Mouse (Mus musculus) monocyte, adult 5-6 weeks (primary cell): ENCODE measurements around the gene Fam227b. TPM values are rescaled to one million over a fixed set of nuclear protein-coding genes. Genes with fewer than 3 reads are reported as not detected.

Source experiments
- ATAC-seq: fragments of 153-309, 156-312 bp; replicated peaks from 2 replicates; pipeline ENCODE4 v1.8.0; 2017; ENCODE audit warnings: mild to moderate bottlenecking; ENCODE audit not compliant: low TSS enrichment, insufficient number of reproducible peaks, severe bottlenecking, poor library complexity, low FRiP score
- total RNA-seq: library from RNA; stranded (forward); fragments of 200-1000, 200-491, 200-594 nt; gene quantifications from 3 replicates; pipeline ENCODE4 v1.2.3, GENCODE M21; 2017

Fam227b gene
- total RNA-seq, 1 experiment from 2014 or later = 0.48 TPM

DNA sequence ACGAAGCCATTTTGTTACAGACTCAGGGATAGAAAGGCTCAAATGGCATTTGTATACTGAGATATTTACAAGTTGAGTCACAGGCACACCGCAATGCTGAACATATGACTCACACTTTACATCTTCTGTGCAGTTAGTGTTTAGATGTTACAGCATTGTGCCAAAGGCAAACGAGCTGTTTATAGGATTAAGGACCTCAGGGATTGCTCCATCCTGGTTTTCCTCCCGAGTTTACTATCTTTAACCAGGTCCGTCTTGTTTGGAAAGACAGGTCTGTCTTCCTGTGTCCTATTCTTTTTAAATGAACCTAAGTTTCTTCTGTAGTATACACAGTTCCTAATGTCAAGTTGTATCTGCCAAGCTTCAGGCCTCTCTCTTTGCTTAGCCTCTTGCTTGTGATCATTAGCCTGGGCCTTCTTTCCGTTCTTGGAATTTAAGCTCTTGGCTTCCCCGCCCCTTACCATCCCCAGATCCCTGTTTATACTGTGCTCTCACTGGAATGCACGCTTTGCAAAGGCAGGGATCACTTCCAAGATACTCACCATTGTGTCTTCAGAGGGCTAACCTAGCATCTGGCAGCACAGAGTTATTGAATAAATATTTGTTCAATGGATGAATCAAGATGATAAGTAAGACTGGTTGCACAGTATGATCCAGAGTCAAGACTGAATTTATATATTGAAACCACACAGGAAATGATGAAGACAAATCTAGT lies 120.5 kb downstream of the Fam227b start:
- ATAC-seq = no peak

DNA sequence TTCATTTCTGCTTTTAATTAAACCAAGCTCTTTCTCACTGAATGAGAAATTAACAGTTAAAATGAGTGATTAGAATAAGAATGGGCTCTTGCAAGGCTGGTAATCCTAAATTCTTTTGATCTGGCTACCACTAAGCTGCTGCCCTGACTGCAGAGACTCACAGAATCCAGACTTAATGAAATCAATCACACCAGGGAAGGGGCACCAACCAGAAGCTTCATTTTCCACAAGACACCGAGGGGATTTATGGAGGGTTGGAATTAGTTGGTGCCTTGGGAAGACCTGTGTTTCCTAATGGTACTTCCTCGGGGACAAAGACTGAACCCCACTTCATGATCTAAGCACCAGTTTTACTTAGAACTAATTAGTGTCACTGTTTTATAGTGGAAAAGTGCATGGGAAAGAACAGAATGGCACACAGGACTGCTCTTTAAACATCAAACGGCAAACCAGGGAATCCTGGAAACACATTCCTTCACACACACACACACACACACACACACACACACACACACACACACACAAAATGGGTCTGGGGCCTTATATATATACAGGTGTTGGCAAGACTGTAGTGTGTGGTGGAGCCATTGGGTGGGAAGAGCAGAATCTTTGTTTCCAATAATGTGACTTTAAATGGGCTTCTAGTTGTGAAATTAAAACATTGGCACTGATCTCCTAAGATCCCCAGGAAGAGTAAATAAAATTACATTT lies 135.9 kb downstream of the Fam227b start:
- no peak for ATAC-seq

DNA sequence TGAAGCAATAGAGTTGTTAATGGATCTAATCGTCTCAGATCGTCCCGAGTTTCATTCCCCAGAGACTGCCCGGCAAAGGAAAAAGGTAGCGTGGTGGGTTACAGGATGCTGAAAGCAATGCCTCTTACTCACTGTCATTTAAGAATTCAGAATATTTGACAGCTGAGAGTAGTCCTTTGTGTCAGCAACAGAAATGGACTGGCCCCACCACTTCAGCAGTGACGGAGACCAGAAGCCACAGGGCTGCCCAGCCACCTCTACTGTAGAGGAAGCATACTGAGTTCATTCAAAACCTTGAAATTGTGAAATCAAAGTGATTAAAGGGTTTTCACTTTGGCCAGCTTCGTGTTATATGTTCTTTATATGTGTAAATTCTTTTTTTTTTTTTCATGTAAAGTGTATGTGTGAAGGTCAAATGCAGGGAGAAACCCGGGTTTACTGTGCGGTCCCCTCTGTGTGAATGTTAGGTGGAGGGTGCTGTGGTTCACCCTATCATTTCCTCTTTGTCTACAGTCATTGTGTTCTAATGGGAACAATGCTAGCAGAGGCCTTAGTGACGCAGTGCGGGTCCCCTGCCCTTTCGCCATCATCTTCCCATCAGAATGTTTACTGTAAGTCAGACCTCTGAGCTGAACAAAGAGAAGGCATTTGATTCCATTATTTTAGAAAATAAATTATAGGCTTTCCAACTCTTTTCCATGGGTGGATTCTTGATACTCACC lies 136.7 kb downstream of the Fam227b start:
- ATAC-seq = no peak

DNA sequence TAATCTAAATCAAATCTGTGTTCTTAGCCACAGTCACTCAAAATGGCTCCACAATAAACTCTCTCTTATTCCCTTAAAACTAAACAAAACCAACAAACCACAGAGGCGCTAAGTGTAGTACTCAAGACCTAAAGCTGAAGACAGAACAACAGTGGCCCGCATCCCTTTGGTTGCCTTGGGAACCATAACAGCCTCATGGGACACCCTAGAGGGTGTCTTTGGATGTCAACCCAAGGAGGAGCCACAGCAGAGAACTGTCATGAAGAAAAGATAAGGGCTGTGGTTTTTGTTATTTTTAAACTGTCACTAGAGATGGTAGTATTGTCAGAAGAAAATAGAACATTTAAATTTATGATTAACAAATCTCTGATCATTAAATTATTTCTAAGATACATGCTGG lies 145.1 kb downstream of the Fam227b start:
- ATAC-seq = no peak

DNA sequence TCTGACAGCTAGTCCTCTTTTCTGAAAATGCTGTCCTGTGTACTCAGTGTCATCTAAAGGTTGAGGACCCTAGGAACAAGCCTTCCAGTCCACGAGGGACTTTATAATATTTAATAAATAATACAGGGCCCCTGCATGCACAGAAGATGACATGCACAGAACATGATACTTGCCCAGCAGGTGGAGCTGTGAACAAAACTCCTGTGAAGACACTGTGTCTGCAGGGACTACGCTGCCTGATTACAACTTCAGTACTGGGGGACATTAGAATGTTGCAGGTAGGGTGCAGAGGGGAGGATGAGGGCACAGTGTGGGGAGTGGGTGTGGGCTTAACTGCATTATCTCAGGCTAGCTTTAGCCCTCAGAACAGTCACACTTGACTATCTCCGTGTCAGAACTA lies 145.7 kb downstream of the Fam227b start:
- ATAC-seq = no peak

DNA sequence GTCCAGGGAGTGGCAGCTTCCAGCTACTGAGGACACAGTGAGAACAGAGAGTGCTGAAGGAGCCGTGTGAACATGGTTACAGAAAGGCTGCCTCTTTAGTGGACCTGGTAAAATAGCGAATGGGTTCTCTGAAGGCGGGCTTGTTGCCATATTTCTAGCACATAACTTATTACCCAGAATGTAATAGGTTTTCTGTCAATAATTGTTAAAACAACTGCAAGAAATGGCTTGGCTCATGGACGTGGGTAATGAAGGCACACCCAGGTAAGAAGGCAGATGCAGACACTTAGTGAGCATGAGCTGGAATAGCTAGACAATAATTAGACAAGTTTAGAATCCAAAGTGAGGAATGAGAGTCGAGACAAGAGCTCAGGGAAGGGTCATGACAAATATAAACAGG lies 149.5 kb downstream of the Fam227b start:
- no peak for ATAC-seq

DNA sequence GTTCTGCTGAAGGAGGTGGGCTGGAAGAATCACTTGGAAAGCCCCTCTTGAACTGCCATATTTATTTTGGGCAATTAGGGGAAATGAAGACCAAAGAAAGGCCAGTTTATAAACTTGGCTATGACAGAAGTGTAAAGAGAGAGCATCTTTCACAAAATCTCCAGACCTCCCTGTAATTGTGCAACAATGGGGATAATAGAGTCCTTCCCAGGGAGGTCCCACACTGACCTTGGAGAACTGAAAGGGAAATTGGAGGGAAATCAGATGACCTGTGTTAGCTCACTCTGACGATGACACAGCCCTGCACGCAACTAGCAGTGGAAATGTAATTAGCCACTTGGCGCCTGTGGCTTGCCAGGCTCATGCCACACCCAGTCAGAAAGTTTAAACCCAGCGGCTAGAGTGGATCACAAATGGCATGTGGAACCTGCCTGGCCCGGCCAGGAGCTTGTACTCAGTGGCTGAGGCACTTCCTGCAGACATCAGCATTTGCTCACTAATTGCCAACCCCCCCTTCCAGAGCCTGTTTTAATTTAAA lies 175.9 kb downstream of the Fam227b start:
- no peak for ATAC-seq

DNA sequence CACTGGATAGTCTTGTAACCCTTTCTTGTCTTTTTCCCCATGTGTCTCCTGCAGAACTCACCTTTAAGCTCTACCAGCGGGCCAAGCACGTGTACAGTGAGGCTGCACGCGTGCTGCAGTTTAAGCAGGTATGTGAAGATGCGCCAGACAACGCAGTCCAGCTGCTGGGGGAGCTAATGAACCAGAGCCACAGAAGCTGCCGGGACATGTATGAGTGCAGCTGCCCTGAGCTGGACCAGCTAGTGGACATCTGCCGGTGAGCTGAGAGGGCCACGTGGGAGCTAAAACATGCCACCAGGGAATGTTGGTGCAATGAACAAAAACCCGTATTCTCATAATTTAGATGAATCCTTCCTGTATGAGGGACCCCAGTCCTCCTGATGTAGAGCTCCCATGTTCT lies 176.6 kb downstream of the Fam227b start:
- no peak for ATAC-seq

DNA sequence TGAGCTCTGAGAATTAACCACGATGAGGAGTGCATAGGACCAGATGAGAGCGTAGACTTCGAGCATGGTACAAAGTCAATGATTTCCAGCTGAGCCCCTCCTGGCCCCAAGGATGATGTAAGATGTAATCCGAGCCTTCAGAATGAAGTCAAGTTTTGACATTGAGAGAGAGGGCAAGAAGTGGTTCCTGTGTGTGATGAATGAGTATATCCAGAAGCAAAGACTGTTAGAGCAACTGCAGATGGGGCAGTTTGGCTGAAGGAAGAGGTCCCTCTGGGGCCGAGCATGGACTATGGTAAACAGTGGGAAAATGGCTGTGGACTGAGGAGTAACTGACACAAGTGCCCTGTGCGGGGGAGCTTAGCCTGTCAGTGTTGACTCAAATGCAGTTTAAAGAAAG lies 178.6 kb downstream of the Fam227b start:
- no peak for ATAC-seq

DNA sequence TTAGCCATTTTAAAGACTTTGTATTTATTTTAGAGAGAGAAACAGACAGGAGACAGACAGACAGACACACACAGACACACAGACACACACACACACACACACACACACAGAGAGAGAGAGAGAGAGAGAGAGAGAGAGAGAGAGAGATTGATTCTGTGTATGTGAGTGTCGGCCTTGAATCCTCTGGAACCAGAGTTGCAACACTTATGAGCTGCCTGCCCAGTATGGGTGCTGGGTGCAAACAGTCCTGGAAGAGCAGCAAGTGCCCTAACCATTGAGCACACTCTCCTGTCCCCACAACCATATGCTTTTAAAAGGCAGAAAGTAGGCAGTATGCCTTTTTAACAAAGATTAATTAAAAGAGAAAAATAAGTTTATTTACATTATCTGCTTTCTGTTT lies 183.0 kb downstream of the Fam227b start:
- ATAC-seq = no peak

DNA sequence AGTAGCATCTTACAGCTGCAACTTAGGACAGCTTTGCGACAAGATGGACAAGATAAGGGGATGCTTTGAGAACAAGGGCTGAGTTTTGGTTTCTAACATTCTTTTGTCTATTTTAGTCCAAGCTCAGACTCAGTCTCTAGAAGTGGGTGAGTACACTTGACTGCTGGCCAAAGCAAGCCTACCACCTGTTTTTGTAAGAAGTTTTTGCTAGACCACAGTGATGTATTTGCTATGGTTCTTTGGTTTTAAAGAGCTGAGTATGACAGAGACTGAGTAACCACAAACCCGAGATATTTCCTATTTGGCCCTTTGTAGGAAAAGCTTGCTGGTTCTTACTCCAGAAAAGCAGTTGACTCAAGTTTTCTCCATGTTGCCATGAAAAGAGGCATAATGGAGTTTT lies 203.6 kb downstream of the Fam227b start:
- no peak for ATAC-seq

DNA sequence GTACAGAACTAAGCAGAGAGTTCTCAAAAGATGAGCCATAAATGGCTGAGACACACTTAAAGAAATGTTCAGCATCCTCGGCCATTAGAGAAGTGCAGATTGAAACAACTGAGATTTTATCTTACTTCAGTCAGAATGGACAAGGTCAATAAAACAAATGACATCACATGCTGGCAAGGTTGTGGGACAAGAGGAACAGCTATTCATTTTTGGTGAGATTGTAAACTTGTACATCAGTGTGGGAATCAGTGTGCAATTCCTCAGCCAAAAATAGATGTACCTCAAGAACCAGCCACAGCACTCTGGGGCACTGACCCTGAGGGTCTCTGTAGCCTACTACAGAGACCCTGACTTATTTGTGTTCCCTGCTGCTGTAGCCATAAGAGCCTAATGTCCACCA lies 208.5 kb downstream of the Fam227b start:
- ATAC-seq = no peak

DNA sequence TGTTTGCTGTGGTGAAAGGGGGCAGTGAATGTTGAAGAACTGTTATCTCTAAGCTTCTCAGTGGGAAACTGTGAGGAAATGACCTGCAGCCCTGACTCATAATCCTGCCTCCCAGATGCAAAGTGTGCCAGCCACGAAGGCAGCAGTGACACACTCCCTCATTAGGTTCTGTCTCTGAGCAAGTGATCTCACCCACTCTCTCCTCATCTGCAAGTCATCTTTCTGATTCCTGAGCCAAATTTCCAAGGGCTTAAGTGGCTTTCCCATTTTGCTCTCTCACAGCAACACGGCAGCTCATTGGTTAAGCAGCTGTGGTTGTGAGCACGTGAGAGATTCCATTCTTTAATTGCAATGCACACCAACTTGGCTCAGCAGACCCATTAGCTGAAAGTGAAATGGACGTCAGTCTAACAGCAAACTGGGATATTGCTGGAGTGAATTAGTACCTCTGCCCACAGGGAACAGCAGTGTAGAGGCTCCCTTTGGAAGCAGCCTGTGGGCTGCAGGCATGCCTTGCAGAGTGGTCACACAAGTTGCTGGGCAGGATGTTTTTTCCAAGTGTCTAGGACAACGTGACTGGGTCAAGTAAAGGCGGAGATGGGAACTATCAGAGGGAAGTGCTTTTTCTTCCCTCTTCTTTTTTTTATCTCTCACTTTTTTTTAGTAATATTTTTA lies 210.6 kb downstream of the Fam227b start:
- ATAC-seq = no peak

DNA sequence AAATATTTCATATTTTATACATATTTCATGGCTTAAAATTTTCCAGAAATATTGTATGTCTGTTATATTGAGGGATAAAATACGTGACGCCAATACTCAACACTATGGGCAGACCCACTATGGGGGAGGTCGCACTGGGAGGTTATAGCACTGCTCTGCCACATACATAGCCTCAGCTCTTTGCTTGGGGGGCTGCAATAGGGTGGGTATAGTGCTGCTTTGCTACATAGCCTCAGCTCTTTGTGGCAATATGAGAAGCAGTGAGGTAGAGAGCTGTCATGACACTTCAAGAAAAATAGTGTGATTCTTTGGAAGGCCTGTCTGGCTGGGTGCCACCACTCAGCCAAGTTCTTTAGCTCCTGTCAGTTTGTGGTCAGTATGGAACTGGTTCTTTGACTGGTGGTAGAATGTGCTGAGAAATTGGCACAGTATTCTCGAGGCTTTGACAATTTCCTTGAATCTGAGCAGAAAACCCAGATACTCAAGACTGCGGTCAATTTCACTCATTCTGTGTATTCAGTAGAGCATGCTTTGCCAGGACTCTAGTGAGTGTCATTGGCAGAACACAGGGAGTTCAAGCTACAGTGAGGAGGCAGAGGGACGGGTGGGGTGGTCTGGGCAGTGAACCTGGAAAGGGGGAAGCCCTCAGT lies 212.7 kb downstream of the Fam227b start:
- ATAC-seq = no peak

DNA sequence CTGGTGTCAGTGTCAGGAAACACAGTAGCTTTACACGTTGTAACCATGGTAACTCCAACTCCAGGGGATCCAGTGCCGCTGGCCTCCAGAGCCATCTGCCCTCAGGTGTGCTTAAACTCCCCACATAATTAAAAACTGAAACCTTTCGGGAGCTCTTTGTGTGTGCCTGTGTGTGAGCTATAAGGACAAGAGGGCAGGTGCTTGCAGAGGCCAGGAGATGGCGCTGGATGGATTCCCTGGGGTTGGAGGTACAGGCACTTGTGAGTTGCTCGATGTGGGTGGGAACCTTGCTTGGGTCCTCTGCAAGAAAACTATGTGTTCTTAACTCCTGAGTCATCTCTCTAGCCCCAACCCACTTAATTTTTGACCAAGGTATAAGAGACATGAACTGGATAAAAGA lies 215.4 kb downstream of the Fam227b start:
- no peak for ATAC-seq

DNA sequence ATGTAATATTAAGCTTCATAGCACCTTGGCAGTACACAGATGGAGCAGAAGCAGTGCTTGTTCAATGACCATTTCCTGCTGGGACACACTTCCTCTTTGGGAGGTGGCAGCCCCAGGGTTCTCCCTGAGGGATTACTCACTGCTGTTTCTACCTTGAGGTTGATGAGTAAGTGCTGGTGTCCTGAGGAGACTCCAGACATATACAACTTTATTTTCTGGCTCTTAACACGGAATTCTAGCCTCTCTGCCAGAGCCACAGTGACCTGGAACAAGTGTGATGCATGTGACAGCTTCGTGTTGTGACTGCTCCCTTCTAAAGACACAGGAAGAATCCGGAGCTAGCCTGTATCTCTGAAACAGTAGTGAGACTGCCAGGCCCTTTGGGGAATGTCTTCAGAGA lies 217.8 kb downstream of the Fam227b start:
- no peak for ATAC-seq
